ENCODE assay signal across 8 mouse cellular contexts in genomic region chr8:56615005-56615404, GRCm38 (mm10).
DNase-seq lines count a peak whose midpoint lies in the region; ATAC-seq lines count a peak whose summit lies in the region.

No protein-coding gene starts in this region.

- H3K9ac ChIP-seq in intestine, embryonic 15.5 days = no peak overlapping the region

- 12% methylated on average over 5 of the region's 5 CpGs for WGBS in forebrain, embryonic 10.5 days
- WGBS in intestine, embryonic 15.5 days = 13% methylated on average over 5 of the region's 5 CpGs
- WGBS in limb, embryonic 10.5 days = 20% methylated on average over 5 of the region's 5 CpGs

- H3K27me3 ChIP-seq in forebrain, embryonic 10.5 days (ENCODE audit: poor library complexity, severe bottlenecking) = peaks cover 14% of the 10 kb centered on the region
- 0 out of 2 replicates have a peak, but pooled peaks cover 2% of the 10 kb centered on the region for H3K27me3 ChIP-seq in intestine, embryonic 15.5 days (replicated peaks)
- peaks cover 13% of the 10 kb centered on the region for H3K27me3 ChIP-seq in limb, embryonic 10.5 days (ENCODE audit: low read depth, poor library complexity, severe bottlenecking)

- H3K4me3 ChIP-seq in forebrain, embryonic 10.5 days = no peak overlapping the region
- no peak overlapping the region for H3K4me3 ChIP-seq in intestine, embryonic 15.5 days (replicated peaks)
- no peak overlapping the region for H3K4me3 ChIP-seq in limb, embryonic 10.5 days

- DNase-seq in urinary bladder, postnatal 25 days (ENCODE audit: low spot score) = peak; percentile 38
- no peak for DNase-seq in urinary bladder, adult 18-20 months (ENCODE audit: low spot score in 2 of 2)
- DNase-seq in brain, embryonic 18.5 days (ENCODE audit: low read depth, low spot score) = peak; percentile 28
- DNase-seq in forebrain, embryonic 10.5 days (ENCODE audit: extremely low spot score, low spot score) = peak; percentile 65
- peak; percentile 49 for DNase-seq in limb, embryonic 10.5 days (ENCODE audit: low spot score)
- DNase-seq in spleen, postnatal 4 days (ENCODE audit: low spot score in 2 of 2) = no peak

- H3K4me2 ChIP-seq in intestine, embryonic 15.5 days (replicated peaks) = no peak overlapping the region

- no peaks in the 10 kb centered on the region for H3K36me3 ChIP-seq in forebrain, embryonic 10.5 days (replicated peaks)
- no peaks in the 10 kb centered on the region for H3K36me3 ChIP-seq in intestine, embryonic 15.5 days
- H3K36me3 ChIP-seq in limb, embryonic 10.5 days = no peaks in the 10 kb centered on the region

- peaks cover 11% of the 10 kb centered on the region for H3K4me1 ChIP-seq in forebrain, embryonic 10.5 days
- H3K4me1 ChIP-seq in intestine, embryonic 15.5 days (replicated peaks) = no peaks in the 10 kb centered on the region
- H3K4me1 ChIP-seq in limb, embryonic 10.5 days = peaks cover 16% of the 10 kb centered on the region

- peak; percentile 62 for ATAC-seq in intestine, embryonic 15.5 days
- ATAC-seq in monocyte, adult 5-6 weeks (replicated peaks; ENCODE audit: insufficient number of reproducible peaks, low FRiP score, low TSS enrichment, poor library complexity, severe bottlenecking) = peak; percentile 66

- H3K27ac ChIP-seq in forebrain, embryonic 10.5 days = no peak overlapping the region
- no peak overlapping the region for H3K27ac ChIP-seq in intestine, embryonic 15.5 days
- no peak overlapping the region for H3K27ac ChIP-seq in limb, embryonic 10.5 days

- no peaks in the 10 kb centered on the region for H3K9me3 ChIP-seq in forebrain, embryonic 10.5 days
- no peaks in the 10 kb centered on the region for H3K9me3 ChIP-seq in intestine, embryonic 15.5 days
- H3K9me3 ChIP-seq in limb, embryonic 10.5 days (replicated peaks) = no peaks in the 10 kb centered on the region

Comparison
In these comparisons a context has a peak if more than half of its experiments do, and no peak if none do; other contexts are left out.
1. DNase-seq: peak in urinary bladder, postnatal 25 days (single experiment), brain, embryonic 18.5 days (single experiment), forebrain, embryonic 10.5 days (single experiment) and limb, embryonic 10.5 days (single experiment); none in urinary bladder, adult 18-20 months (0 of 2) and spleen, postnatal 4 days (0 of 2).